Mouse (Mus musculus) v-Abl transformed pro-B cells (cell line): ENCODE results near the gene Hmg20b.

Experiments used
- in situ Hi-C, 2 experiments: fragments of 400-800 bp; cut with MboI; formaldehyde crosslinking; loops; one replicate each; pipeline ENCODE4 v1.15.1; 2025; ENCODE audit not compliant: unreplicated experiment in 2 of 2

Hmg20b gene

DNA sequence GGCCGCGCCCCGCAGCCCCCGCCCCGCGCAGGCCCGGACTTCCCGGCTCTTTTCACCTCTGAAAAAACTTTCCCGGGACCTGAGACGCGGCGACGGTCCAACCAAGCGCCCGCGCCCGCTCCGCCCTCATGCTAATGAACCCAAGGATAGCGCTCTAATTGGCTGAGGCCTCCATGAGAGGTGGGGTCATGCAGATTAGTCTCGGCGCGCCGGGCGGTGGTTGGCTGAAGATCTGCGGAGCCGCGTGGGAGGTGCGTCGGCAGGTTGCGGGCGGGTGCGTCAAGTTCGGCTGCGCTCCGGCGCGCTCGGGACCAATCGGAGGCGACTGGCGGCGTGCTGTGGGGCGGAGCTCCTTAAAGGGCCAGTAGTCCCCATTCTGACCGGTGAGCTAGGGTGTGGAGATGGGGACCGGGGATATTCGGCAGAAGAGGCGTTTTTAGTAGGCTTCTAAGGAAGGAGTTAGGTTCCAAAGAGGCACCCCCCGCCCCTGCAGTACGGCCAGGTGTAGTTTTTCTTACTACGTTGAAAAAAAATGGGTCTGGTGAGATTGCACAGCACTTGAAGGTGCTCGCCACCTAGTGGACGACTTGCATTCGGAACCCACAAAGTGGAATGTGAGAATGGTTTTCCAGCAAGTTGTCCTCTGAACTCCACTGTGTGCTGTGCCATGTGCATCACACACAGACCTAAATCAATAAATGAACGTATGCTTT is at the start of gene Hmg20b:
Gene Hmg20b (minus strand): TSS at position 130 of the 713 bp plus-strand sequence.
- in situ Hi-C loops: no loop called here

DNA sequence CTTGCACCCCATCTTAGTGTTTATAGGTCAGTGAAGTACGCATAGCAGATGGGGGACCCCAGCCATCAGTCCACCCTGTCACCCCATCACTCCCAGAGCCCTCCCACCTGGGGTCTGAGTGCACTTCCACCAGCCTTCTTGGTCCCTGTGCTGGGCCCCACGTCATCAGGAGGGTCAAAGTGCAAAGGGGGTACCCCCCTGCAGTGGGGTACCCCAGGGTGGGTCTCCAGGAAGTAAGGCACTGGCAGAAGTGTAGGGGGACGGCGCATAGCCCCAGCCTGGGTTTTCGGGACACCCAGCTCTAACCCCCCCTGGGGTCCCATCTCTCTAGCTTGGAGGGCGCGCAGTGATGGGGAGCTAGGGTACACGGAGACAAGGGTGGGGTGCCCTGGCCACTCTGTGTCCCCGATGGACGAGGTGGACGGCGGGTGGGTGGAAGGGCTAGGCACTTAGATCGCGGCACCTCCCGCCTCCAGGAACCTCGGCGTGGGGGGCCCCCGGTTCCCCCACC is 49.6 kb upstream of the Hmg20b start:
- in situ Hi-C loops: loop anchor here (5.0 to 25.0 kb wide), 4 partner anchors 132 to 1237 kb away; partner anchors contain the start of gene Tdg (in 1 of the 2)

GRCm38 (mm10) chr10:81399296-81399695 is 49.0 kb upstream of the Hmg20b start:
- in situ Hi-C loops: loop anchor here in 1 of 2 experiments (5.0 to 25.0 kb wide), 3 partner anchors 133 to 1238 kb away; partner anchors contain the start of gene Tdg

- in situ Hi-C loops: loop anchor here in 1 of 2 experiments (5.0 to 25.0 kb wide), 3 partner anchors 136 to 1241 kb away; partner anchors contain the start of gene Tdg
These were observed 46.5 kb upstream of the Hmg20b start for GRCm38 (mm10) chr10:81396749-81397148.

DNA sequence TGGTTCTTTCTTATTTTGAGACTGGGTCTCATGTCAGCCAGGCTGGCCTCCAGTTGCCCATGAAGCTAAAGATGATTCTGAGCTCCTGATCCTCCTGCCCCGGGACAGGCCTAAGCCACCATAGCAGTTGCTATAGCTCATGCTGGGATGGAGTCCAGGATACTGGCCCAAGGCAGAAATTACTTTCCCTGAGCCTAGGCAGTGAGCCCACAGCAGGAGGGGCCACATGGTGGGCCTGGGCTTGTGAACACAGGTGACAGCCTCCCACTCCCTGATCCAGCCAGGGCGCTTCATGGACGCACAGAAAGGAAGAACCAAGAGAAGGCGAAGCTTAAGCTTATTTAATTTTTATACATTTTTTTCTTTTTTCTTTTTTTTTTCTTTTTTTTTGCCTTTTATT is 45.6 kb upstream of the Hmg20b start:
- in situ Hi-C loops: loop anchor here in 1 of 2 experiments (5.0 to 25.0 kb wide), 3 partner anchors 136 to 1241 kb away; partner anchors contain the start of gene Tdg

- in situ Hi-C loops: loop anchor here in 1 of 2 experiments (5.0 to 25.0 kb wide), 3 partner anchors 137 to 1242 kb away; partner anchors contain the start of gene Tdg
These were observed 44.8 kb upstream of the Hmg20b start for GRCm38 (mm10) chr10:81395127-81395526.

GRCm38 (mm10) chr10:81393456-81394063 is 43.3 kb upstream of the Hmg20b start:
- in situ Hi-C loops: loop anchor here (5.0 to 25.0 kb wide), 4 partner anchors 59 to 1244 kb away; partner anchors contain the start of genes Gna11 (in 1 of the 2) and Tdg (in 1 of the 2)

GRCm38 (mm10) chr10:81392781-81393185 is 42.5 kb upstream of the Hmg20b start, which contains the start of gene Smim24:
TSS of gene Smim24 (plus strand) at chr10:81393051.
- in situ Hi-C loops: loop anchor here (5.0 to 25.0 kb wide), 4 partner anchors 60 to 1245 kb away; partner anchors contain the start of genes Gna11 (in 1 of the 2) and Tdg (in 1 of the 2)

GRCm38 (mm10) chr10:81392270-81392669 is 42.0 kb upstream of the Hmg20b start:
- in situ Hi-C loops: loop anchor here (5.0 to 25.0 kb wide), 4 partner anchors 60 to 1245 kb away; partner anchors contain the start of genes Gna11 (in 1 of the 2) and Tdg (in 1 of the 2)

DNA sequence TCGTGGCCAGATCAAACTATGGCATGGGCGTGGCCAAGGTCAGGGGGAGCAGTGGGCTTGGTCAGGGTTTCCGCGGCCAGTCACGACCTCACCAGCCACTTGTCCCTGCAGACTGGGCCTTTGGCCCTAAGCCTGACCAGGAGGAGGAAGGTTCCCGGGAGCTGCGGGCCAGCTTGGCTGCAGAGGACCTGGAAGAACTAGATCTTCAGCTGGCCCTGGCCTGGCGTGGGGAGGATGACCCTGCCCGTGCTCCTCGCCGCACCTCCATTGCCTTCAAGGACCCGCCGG is 40.3 kb upstream of the Hmg20b start:
- in situ Hi-C loops: loop anchor here (5.0 to 25.0 kb wide), 4 partner anchors 62 to 1247 kb away; partner anchors contain the start of genes Gna11 (in 1 of the 2) and Tdg (in 1 of the 2)

DNA sequence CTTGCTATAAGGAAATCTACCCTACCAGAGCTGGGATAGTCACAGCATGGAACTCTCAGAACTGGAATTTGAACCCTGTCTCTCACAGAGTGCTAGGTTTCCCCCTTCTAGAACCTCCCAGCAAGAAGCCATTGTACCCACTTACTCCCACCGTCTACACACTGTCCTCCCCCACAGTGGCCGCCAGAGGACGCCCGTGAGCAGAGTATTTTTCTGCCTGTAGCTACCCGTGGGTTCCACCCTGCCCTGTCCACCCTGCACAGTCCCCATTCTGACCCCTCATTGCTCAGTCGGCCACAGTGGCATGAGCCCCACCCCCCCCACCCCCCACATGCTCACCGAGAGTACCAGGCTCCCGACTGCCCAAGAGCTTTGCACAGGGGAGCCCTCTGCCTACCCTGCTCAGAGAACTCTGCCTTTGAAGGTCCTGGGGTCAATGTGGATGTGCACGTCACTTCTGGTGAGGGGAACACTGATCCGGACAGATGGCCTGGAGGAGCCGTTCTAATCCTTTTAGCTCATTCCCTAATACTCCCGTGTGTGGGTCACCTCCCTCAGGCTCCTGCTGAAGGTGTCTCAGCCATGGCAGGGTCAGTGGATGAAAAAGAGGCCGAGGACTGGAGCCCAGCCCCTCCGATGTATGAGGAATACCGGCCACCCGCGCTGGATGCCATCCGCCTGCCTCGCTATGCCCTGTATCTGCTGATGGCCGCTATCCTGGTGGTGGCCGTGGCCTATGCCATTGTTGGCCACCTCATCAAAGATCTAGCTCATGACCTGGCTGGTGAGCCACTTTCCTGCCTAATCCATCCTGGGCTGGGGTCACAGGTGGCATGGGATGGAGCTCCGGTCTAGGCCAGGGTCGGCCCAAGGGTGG is 39.8 kb upstream of the Hmg20b start:
- in situ Hi-C loops: loop anchor here (5.0 to 25.0 kb wide), 4 partner anchors 62 to 1247 kb away; partner anchors contain the start of genes Gna11 (in 1 of the 2) and Tdg (in 1 of the 2)

DNA sequence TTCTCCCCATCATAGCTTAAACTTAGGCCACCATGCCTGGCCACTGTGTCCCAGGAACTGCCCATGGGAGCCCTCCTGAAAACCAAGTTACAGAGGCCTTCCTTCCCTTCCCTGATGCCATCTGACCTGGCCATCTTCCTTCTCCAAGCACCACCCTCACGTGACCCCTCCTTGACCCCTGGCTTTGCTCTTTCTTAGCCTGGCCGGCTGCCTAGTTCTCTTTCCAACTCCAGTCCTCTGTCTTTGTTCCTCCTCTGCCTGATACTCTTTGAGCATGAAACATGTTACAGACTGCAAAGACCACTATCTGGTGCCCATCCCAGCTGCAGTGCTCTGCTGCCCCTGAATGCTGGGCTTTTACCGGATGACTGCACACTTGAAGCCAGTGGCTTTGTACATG is 39.1 kb upstream of the Hmg20b start:
- in situ Hi-C loops: loop anchor here in 1 of 2 experiments (25.0 kb wide), 1 partner anchor 1248 kb away; the partner anchor contains the start of gene Tdg

DNA sequence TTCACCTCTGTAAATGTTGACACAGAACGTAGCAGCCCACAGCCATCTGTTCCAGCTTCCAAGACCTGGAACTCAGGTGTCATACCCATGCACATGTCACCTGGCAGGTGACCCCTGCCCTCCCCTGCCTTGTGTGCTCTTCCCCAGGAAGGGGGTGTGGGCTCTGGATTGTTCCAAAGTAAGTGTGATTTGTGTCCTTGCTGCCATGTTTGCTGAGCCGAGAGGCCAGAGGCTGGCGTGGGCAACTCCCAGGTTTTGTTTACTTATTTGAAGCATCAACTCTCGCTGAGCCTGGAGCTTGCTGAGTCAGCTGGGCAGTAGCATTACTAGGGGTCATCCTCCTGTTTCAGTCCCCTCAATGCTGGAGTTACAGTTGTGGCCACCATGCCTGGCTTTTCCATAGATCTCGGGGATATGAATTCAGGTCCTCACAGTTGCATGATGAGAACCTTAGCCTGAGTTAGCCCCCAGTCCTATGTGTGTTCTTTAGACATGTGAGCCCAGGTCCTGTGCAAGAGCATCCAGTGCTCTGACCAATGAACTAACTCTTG is 38.3 kb upstream of the Hmg20b start, which contains the start of gene Gm48552:
Gene Gm48552 (plus strand): TSS at position 501 of the 551 bp plus-strand sequence.
- in situ Hi-C loops: loop anchor here in 1 of 2 experiments (25.0 kb wide), 1 partner anchor 1249 kb away; the partner anchor contains the start of gene Tdg

DNA sequence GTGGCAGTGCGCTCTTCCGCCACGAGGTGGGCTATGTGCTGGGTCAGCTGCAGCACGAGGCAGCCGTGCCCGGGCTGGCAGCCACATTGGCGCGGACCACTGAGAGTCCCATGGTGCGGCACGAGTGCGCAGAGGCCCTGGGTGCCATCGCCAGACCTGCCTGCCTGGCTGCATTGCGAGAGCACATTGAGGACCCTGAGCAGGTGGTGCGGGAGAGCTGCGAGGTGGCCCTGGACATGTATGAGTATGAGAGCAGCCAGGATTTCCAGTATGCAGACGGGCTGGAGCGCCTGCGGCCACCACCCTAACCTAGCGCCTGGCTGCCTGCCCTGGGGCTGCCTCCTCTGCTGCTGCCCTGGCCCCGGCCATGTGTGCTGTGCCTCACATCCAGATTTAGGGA is 37.4 kb upstream of the Hmg20b start:
- in situ Hi-C loops: loop anchor here in 1 of 2 experiments (25.0 kb wide), 1 partner anchor 1250 kb away; the partner anchor contains the start of gene Tdg

- in situ Hi-C loops: loop anchor here in 1 of 2 experiments (25.0 kb wide), 1 partner anchor 1252 kb away; the partner anchor contains the start of gene Tdg
These were observed 35.5 kb upstream of the Hmg20b start for GRCm38 (mm10) chr10:81385603-81386306.

GRCm38 (mm10) chr10:81384605-81384982 is 34.3 kb upstream of the Hmg20b start:
- in situ Hi-C loops: loop anchor here in 1 of 2 experiments (25.0 kb wide), 1 partner anchor 1253 kb away; the partner anchor contains the start of gene Tdg

DNA sequence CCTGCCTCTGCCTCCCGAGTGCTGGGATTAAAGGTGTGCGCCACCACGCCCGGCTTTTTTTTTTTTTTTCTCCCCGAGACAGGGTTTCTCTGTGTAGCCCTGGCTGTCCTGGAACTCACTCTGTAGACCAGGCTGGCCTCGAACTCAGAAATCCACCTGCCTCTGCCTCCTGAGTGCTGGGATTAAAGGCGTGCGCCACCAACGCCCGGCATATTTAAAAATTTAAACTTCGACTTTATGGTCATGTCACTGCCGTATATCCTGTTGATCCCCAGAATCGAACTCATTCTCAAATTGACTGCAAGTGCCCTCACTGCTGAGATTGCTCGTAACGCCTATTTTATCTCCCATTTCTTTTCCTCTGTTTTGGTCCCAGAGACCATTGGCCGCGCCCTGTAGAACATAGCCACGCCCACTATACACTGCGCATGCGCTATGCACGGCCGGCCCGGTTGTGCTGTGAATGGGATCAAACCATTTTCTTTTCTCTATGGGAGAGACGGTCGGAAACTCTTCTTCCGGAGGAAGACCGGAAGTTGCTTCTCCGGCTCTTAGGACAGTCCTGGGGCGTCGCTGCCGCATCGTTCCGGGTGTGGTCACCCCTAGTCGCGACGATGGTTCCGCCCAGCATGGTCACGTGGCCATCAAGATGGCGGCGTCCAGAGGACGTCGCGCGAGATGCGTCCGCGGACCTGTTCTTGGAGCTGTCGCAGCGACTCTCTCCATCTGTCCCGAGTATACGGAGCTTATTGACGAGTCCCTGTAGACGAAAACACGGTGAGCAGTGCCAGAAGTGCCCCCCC is 33.7 kb upstream of the Hmg20b start, which contains the start of the genes Dohh and Gm48551:
Gene Dohh (plus strand): TSS at position 627 of the 803 bp plus-strand sequence.
Gene Gm48551 (plus strand): TSS at position 665 of the 803 bp plus-strand sequence.
- in situ Hi-C loops: loop anchor here in 1 of 2 experiments (25.0 kb wide), 1 partner anchor 1253 kb away; the partner anchor contains the start of gene Tdg
